Mouse (Mus musculus) spleen, adult 2 months (tissue): Measurements from ENCODE around the gene Tmem141.

ENCODE experiments used
- CTCF ChIP-seq: fragments of 200-500 bp; IDR thresholded peaks from 2 replicates; pipeline ENCODE4 v1.5.1; 2011; ENCODE audit warnings: mild to moderate bottlenecking, inconsistent platforms; ENCODE audit not compliant: insufficient read depth, insufficient read length, insufficient replicate concordance; ENCODE audit errors: extremely low read depth
- POLR2A ChIP-seq: fragments of 200-500 bp; IDR thresholded peaks from 2 replicates; pipeline ENCODE4 v1.6.1; 2011; ENCODE audit warnings: low read depth, low read length, inconsistent platforms

DNA sequence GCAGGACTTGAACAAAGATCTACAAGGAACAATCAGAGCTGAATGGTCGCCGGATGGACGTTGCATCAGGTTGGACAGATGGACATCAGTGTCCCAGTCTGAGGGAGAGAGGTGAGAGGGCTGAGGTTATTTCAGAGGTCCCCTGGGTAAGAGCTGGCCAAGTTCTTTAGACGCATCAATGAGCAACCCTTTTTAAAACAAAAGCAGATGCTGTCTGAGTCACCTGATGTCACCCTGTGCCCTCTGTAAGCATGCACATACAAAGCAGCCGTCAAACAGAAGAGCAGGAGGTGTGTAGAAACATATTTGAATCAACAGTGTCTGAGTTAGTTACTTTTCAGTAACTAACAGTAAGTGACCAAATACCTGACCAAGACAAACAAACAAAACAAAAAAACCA, 42.3 kb upstream of the Tmem141 start:
- TF ChIP-seq POLR2A (no peak), CTCF (no peak)
